Mouse (Mus musculus): Measurements from ENCODE around the gene Lhfp. TPM values are rescaled to one million over a fixed set of nuclear protein-coding genes. Genes with fewer than 3 reads are reported as not detected.
"Not testable (repeated sequence)": the region's sequence is repeated elsewhere in the genome, so short reads cannot be mapped to it uniquely, and the experiment has no call there.

Lhfp gene
- polyA plus RNA-seq, 1 experiment from 2014 or later, result 72.3 TPM

- ATAC-seq (ENCODE audit: insufficient number of reproducible peaks, low FRiP score, low TSS enrichment, low read depth), result no peak
- no peaks in the 10 kb centered on the region for H3K36me3 ChIP-seq
- 79% methylated on average over 3 of the region's 3 CpGs for WGBS
Measured at GRCm38 (mm10) chr3:53273220-53273619, 231.9 kb downstream of the Lhfp start.

GRCm38 (mm10) chr3:53277993-53278392 lies 236.7 kb downstream of the Lhfp start:
- H3K4me1 ChIP-seq, result no peaks in the 10 kb centered on the region
- no peak overlapping the region for H3K27ac ChIP-seq (replicated peaks)
- H3K4me2 ChIP-seq (replicated peaks), result no peak overlapping the region
- no peak overlapping the region for H3K4me3 ChIP-seq (replicated peaks)
- H3K27me3 ChIP-seq, result no peaks in the 10 kb centered on the region
- H3K9ac ChIP-seq, result no peak overlapping the region
- 84% methylated on average over 2 of the region's 2 CpGs for WGBS
- no peak for ATAC-seq (ENCODE audit: insufficient number of reproducible peaks, low FRiP score, low TSS enrichment, low read depth)
- no peaks in the 10 kb centered on the region for H3K9me3 ChIP-seq (replicated peaks)
- H3K36me3 ChIP-seq, result no peaks in the 10 kb centered on the region

More at GRCm38 (mm10) chr3:53273220-53273619, 231.9 kb downstream of the Lhfp start:
- H3K27ac ChIP-seq (replicated peaks), result no peak overlapping the region
- H3K9me3 ChIP-seq (replicated peaks), result no peaks in the 10 kb centered on the region
- H3K4me1 ChIP-seq, result no peaks in the 10 kb centered on the region
- no peak overlapping the region for H3K4me2 ChIP-seq (replicated peaks)
- H3K27me3 ChIP-seq, result no peaks in the 10 kb centered on the region
- no peak overlapping the region for H3K9ac ChIP-seq
- H3K4me3 ChIP-seq (replicated peaks), result no peak overlapping the region

- H3K4me3 ChIP-seq (replicated peaks); H3K9me3 ChIP-seq (replicated peaks); H3K36me3 ChIP-seq; H3K4me1 ChIP-seq; H3K27me3 ChIP-seq; H3K27ac ChIP-seq (replicated peaks); H3K4me2 ChIP-seq (replicated peaks); ATAC-seq (ENCODE audit: insufficient number of reproducible peaks, low FRiP score, low TSS enrichment, low read depth); H3K9ac ChIP-seq: not testable (repeated sequence)
- WGBS, result 82% methylated on average over 3 of the region's 3 CpGs
Measured at GRCm38 (mm10) chr3:53282005-53282404, 240.7 kb downstream of the Lhfp start.

GRCm38 (mm10) chr3:53284023-53284422 lies 242.7 kb downstream of the Lhfp start:
- no peak overlapping the region for H3K4me3 ChIP-seq (replicated peaks)
- H3K27me3 ChIP-seq, result no peaks in the 10 kb centered on the region
- no peak for ATAC-seq (ENCODE audit: insufficient number of reproducible peaks, low FRiP score, low TSS enrichment, low read depth)
- H3K36me3 ChIP-seq, result no peaks in the 10 kb centered on the region
- no peaks in the 10 kb centered on the region for H3K4me1 ChIP-seq
- WGBS, result 89% methylated on average over 5 of the region's 5 CpGs
- H3K9ac ChIP-seq, result no peak overlapping the region
- H3K9me3 ChIP-seq (replicated peaks), result no peaks in the 10 kb centered on the region
- H3K4me2 ChIP-seq (replicated peaks), result no peak overlapping the region
- H3K27ac ChIP-seq (replicated peaks), result no peak overlapping the region

- no peaks in the 10 kb centered on the region for H3K9me3 ChIP-seq (replicated peaks)
- H3K9ac ChIP-seq, result no peak overlapping the region
- no peak overlapping the region for H3K4me2 ChIP-seq (replicated peaks)
- 69% methylated on average over 13 of the region's 13 CpGs for WGBS
- H3K4me1 ChIP-seq, result no peaks in the 10 kb centered on the region
- no peaks in the 10 kb centered on the region for H3K36me3 ChIP-seq
- H3K4me3 ChIP-seq (replicated peaks), result no peak overlapping the region
- no peak for ATAC-seq (ENCODE audit: insufficient number of reproducible peaks, low FRiP score, low TSS enrichment, low read depth)
- H3K27ac ChIP-seq (replicated peaks), result no peak overlapping the region
- H3K27me3 ChIP-seq, result no peaks in the 10 kb centered on the region
Measured at GRCm38 (mm10) chr3:53284471-53285177, 243.3 kb downstream of the Lhfp start.

- Histone ChIP-seq H3K27me3 (no peaks in the 10 kb centered on the region), H3K9me3 (replicated peaks) (no peaks in the 10 kb centered on the region), H3K4me3 (replicated peaks) (no peak overlapping the region), H3K4me1 (0 out of 2 replicates have a peak, but pooled peaks cover 3% of the 10 kb centered on the region), H3K4me2 (replicated peaks) (no peak overlapping the region), H3K27ac (replicated peaks) (no peak overlapping the region), H3K36me3 (no peaks in the 10 kb centered on the region), H3K9ac (no peak overlapping the region)
- WGBS, result 59% methylated on average over 9 of the region's 9 CpGs
- ATAC-seq (ENCODE audit: insufficient number of reproducible peaks, low FRiP score, low TSS enrichment, low read depth), result no peak
Measured at GRCm38 (mm10) chr3:53288662-53289061, 247.3 kb downstream of the Lhfp start.

- Histone ChIP-seq H3K27me3 (no peaks in the 10 kb centered on the region), H3K9ac (no peak overlapping the region), H3K9me3 (replicated peaks) (no peaks in the 10 kb centered on the region), H3K36me3 (no peaks in the 10 kb centered on the region), H3K27ac (replicated peaks) (no peak overlapping the region), H3K4me3 (replicated peaks) (no peak overlapping the region), H3K4me1 (0 out of 2 replicates have a peak, but pooled peaks cover 3% of the 10 kb centered on the region), H3K4me2 (replicated peaks) (no peak overlapping the region)
- WGBS, result 79% methylated on average over 14 of the region's 14 CpGs
- ATAC-seq (ENCODE audit: insufficient number of reproducible peaks, low FRiP score, low TSS enrichment, low read depth), result no peak
Measured at GRCm38 (mm10) chr3:53289589-53290219, 248.4 kb downstream of the Lhfp start.

GRCm38 (mm10) chr3:53291185-53291584 lies 249.9 kb downstream of the Lhfp start:
- no peak overlapping the region for H3K9ac ChIP-seq
- no peak overlapping the region for H3K4me3 ChIP-seq (replicated peaks)
- whole genome bisulfite sequencing, result 96% methylated on average over 3 of the region's 3 CpGs
- ATAC-seq (ENCODE audit: insufficient number of reproducible peaks, low FRiP score, low TSS enrichment, low read depth), result no peak
- 0 out of 2 replicates have a peak, but pooled peaks cover 3% of the 10 kb centered on the region for H3K4me1 ChIP-seq
- no peak overlapping the region for H3K27ac ChIP-seq (replicated peaks)
- no peak overlapping the region for H3K4me2 ChIP-seq (replicated peaks)
- no peaks in the 10 kb centered on the region for H3K36me3 ChIP-seq
- no peaks in the 10 kb centered on the region for H3K9me3 ChIP-seq (replicated peaks)
- H3K27me3 ChIP-seq, result no peaks in the 10 kb centered on the region

- Histone ChIP-seq H3K4me3 (replicated peaks) (no peak overlapping the region), H3K27me3 (no peaks in the 10 kb centered on the region), H3K4me1 (0 out of 2 replicates have a peak, but pooled peaks cover 3% of the 10 kb centered on the region), H3K27ac (replicated peaks) (no peak overlapping the region), H3K9ac (no peak overlapping the region), H3K4me2 (replicated peaks) (no peak overlapping the region), H3K9me3 (replicated peaks) (no peaks in the 10 kb centered on the region), H3K36me3 (no peaks in the 10 kb centered on the region)
- peak; percentile 77 for ATAC-seq (ENCODE audit: insufficient number of reproducible peaks, low FRiP score, low TSS enrichment, low read depth)
- WGBS, result 46% methylated on average over 1 of the region's 1 CpGs
Measured at GRCm38 (mm10) chr3:53291945-53292344, 250.6 kb downstream of the Lhfp start.

GRCm38 (mm10) chr3:53292474-53292873 lies 251.1 kb downstream of the Lhfp start:
- H3K4me3 ChIP-seq (replicated peaks), result no peak overlapping the region
- H3K9me3 ChIP-seq (replicated peaks), result no peaks in the 10 kb centered on the region
- H3K9ac ChIP-seq, result no peak overlapping the region
- 57% methylated on average over 3 of the region's 3 CpGs for WGBS
- H3K27ac ChIP-seq (replicated peaks), result no peak overlapping the region
- no peak for ATAC-seq (ENCODE audit: insufficient number of reproducible peaks, low FRiP score, low TSS enrichment, low read depth)
- H3K27me3 ChIP-seq, result no peaks in the 10 kb centered on the region
- H3K36me3 ChIP-seq, result no peaks in the 10 kb centered on the region
- H3K4me1 ChIP-seq, result 0 out of 2 replicates have a peak, but pooled peaks cover 3% of the 10 kb centered on the region
- H3K4me2 ChIP-seq (replicated peaks), result no peak overlapping the region

- Histone ChIP-seq H3K27ac (replicated peaks) (no peak overlapping the region), H3K4me3 (replicated peaks) (no peak overlapping the region), H3K9ac (no peak overlapping the region), H3K9me3 (replicated peaks) (no peaks in the 10 kb centered on the region), H3K4me1 (0 out of 2 replicates have a peak, but pooled peaks cover 3% of the 10 kb centered on the region), H3K27me3 (no peaks in the 10 kb centered on the region), H3K36me3 (no peaks in the 10 kb centered on the region), H3K4me2 (replicated peaks) (no peak overlapping the region)
- 85% methylated on average over 4 of the region's 4 CpGs for whole genome bisulfite sequencing
- ATAC-seq (ENCODE audit: insufficient number of reproducible peaks, low FRiP score, low TSS enrichment, low read depth), result no peak
Measured at GRCm38 (mm10) chr3:53292979-53293378, 251.7 kb downstream of the Lhfp start.
